ENCODE assay signal across 14 mouse cellular contexts in genomic region chr2:103730999-103731398, GRCm38 (mm10). TPM values are rescaled to one million over a fixed set of nuclear protein-coding genes. Genes with fewer than 3 reads are reported as not detected.
DNase-seq lines count a peak whose midpoint lies in the region; ATAC-seq and TF ChIP-seq lines count a peak whose summit lies in the region.
"Had no signal": no experiment of that assay in that cellular context is flagged by ENCODE, and none has a peak within 500 bp of the region (broad histone marks: within the 10 kb centered on the region; RNA-seq: fewer than 3 reads in every experiment).

No protein-coding gene starts in this region.

- 86% methylated on average over 8 of the region's 8 CpGs for WGBS in intestine, postnatal 0 days
- WGBS in intestine, embryonic 16.5 days, result 89% methylated on average over 8 of the region's 8 CpGs

- H3K36me3 ChIP-seq in intestine, postnatal 0 days (ENCODE audit: control insufficient read depth, insufficient read depth), result peaks cover 79% of the 10 kb centered on the region
- H3K36me3 ChIP-seq in intestine, embryonic 16.5 days (ENCODE audit: control insufficient read depth, insufficient read depth, low read length), result peaks cover 26% of the 10 kb centered on the region

- H3K9me3 ChIP-seq in intestine, postnatal 0 days (ENCODE audit: control insufficient read depth), result no peaks in the 10 kb centered on the region
- H3K9me3 ChIP-seq in intestine, embryonic 16.5 days (ENCODE audit: control insufficient read depth, low read length), result no peaks in the 10 kb centered on the region
- H3K9me3 ChIP-seq: limb, embryonic 15.5 days had no signal

- H3K9ac ChIP-seq in intestine, postnatal 0 days (ENCODE audit: low read depth, low read length), result no peak overlapping the region
- no peak overlapping the region for H3K9ac ChIP-seq in intestine, embryonic 16.5 days (ENCODE audit: low read depth, low read length)
- H3K9ac ChIP-seq: limb, embryonic 15.5 days had no signal

- H3K27ac ChIP-seq in intestine, postnatal 0 days (ENCODE audit: low read depth, low read length), result no peak overlapping the region
- H3K27ac ChIP-seq in intestine, embryonic 16.5 days (ENCODE audit: low read length), result no peak overlapping the region

- no peaks in the 10 kb centered on the region for H3K4me1 ChIP-seq in intestine, postnatal 0 days (replicated peaks; ENCODE audit: control insufficient read depth, insufficient read depth, low read length)
- H3K4me1 ChIP-seq in intestine, embryonic 16.5 days (ENCODE audit: control insufficient read depth, insufficient read depth, low read length), result no peaks in the 10 kb centered on the region
- H3K4me1 ChIP-seq: limb, embryonic 15.5 days had no signal

- no peaks in the 10 kb centered on the region for H3K27me3 ChIP-seq in intestine, postnatal 0 days (replicated peaks; ENCODE audit: control insufficient read depth, insufficient read depth, low read length)
- H3K27me3 ChIP-seq in intestine, embryonic 16.5 days (replicated peaks; ENCODE audit: control insufficient read depth, insufficient read depth, low read length), result no peaks in the 10 kb centered on the region
- H3K27me3 ChIP-seq: limb, embryonic 15.5 days had no signal

- TF ChIP-seq CTCF in intestine, postnatal 0 days (IDR thresholded peaks at IDR 0.05; ENCODE audit: low read depth), result 0 out of 2 replicates have a peak, but pooled peaks have one; percentile 26

- no peak for ATAC-seq in intestine, postnatal 0 days
- no peak for ATAC-seq in intestine, embryonic 16.5 days
- ATAC-seq in erythroid progenitor cell, adult 5-6 weeks (replicated peaks; ENCODE audit: low FRiP score, poor library complexity, severe bottlenecking), result no peak
- no peak for ATAC-seq in CD4-positive, CD25-positive, alpha-beta regulatory T cell, adult 4 months

- no peak overlapping the region for H3K4me3 ChIP-seq in intestine, postnatal 0 days (ENCODE audit: low read depth, low read length)
- no peak overlapping the region for H3K4me3 ChIP-seq in intestine, embryonic 16.5 days (ENCODE audit: low read length)
- H3K4me3 ChIP-seq: limb, embryonic 15.5 days had no signal

- peak; percentile 49 to 50 for DNase-seq in frontal cortex, postnatal 10 days (ENCODE audit: low spot score in 2 of 2)
- DNase-seq in left cerebral cortex, adult 11 months (ENCODE audit: low spot score), result peak; percentile 67
- peak; percentile 79 to 89 for DNase-seq in right cerebral cortex, postnatal 10 days (ENCODE audit: low spot score in 2 of 2)
- no peak for DNase-seq in adrenal gland, postnatal 25 days
- DNase-seq: cerebellum, postnatal 36 days; heart, postnatal 36 days; kidney, adult 8-10 months; thymus, postnatal 36 days had no signal

- H3K4me2 ChIP-seq in intestine, postnatal 0 days (replicated peaks; ENCODE audit: low read depth), result no peak overlapping the region
- H3K4me2 ChIP-seq in intestine, embryonic 16.5 days (ENCODE audit: low read depth, low read length), result no peak overlapping the region
- H3K4me2 ChIP-seq: limb, embryonic 15.5 days; midbrain, embryonic 11.5 days had no signal

RNA-seq across cellular contexts. Expression of gene Nat10, which starts 30.1 kb away (rescaled TPM):
- polyA plus RNA-seq in intestine, postnatal 0 days (2015; fragmentation: Nextera tagmentation; extraction: Ambion mirVana), result 8.8 and 9.3 TPM in 2 replicates
- polyA plus RNA-seq in intestine, embryonic 16.5 days (2015; fragmentation: Nextera tagmentation; extraction: Ambion mirVana), result 27.6 and 28.9 TPM in 2 replicates
- total RNA-seq in erythroid progenitor cell, adult 5-6 weeks (2015; ENCODE audit: low replicate concordance), result 5.0 and 20.1 TPM in 2 replicates
- 7.1 and 21.6 TPM in 2 replicates for total RNA-seq in erythroid progenitor cell, adult 5-6 weeks (2017; ENCODE audit: low replicate concordance)
- 10 to 100 TPM; 26.2 to 39.1 TPM for polyA plus RNA-seq in CD4-positive, CD25-positive, alpha-beta regulatory T cell, adult 4 months (2017; shearing (Covaris generic))
- total RNA-seq in adrenal gland, postnatal 25 days (2021), result 46.9 and 59.8 TPM in 2 replicates
